Mouse (Mus musculus): ENCODE results near the gene Pam. TPM values are rescaled to one million over a fixed set of nuclear protein-coding genes. Genes with fewer than 3 reads are reported as not detected.
A peak's percentile ranks its signal among the peaks of the same experiment; 100 is the strongest.
"Not testable (repeated sequence)": the region's sequence is repeated elsewhere in the genome, so short reads cannot be mapped to it uniquely, and the experiment has no call there.

Gene Pam
- polyA plus RNA-seq, 1 experiment from 2014 or later: 40.7 TPM

DNA sequence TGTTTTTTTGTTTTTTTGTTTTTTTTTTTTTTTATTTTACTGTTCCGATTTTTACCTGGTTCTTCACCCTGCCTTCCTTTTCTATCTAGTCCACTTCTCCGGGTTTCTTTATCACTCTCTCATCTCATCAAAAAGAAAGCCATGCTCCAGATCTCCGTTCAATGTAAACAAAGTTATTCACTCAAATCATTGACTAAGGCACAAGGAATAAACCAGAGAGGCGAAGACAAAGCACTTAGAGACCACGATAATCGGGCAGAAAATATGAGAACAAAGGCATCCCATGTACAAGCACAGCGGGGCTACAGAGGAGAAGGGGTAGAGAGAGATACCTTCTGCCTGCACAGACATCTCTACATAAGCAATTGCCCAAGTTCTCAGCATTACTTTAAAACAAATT is 117.9 kb downstream of the Pam start:
- H3K27me3 ChIP-seq (replicated peaks): no peaks in the 10 kb centered on the region
- H3K27ac ChIP-seq: peak overlapping the region; percentile 88
- H3K4me3 ChIP-seq: peak overlapping the region; percentile 67
- peak overlapping the region; percentile 83; the same call in 1 of the 2 replicates for H3K9ac ChIP-seq
- peaks cover 23% of the 10 kb centered on the region for H3K4me1 ChIP-seq
- WGBS: 7% methylated on average over 7 of the region's 7 CpGs
- peak overlapping the region; percentile 72 for H3K4me2 ChIP-seq
- ATAC-seq (replicated peaks): no peak
- H3K36me3 ChIP-seq (replicated peaks): no peaks in the 10 kb centered on the region
- no peaks in the 10 kb centered on the region for H3K9me3 ChIP-seq

GRCm38 (mm10) chr1:97976873-97977473 is 118.5 kb downstream of the Pam start:
- Histone ChIP-seq H3K27ac (peak overlapping the region; percentile 88), H3K36me3 (replicated peaks) (no peaks in the 10 kb centered on the region), H3K4me3 (peak overlapping the region; percentile 67), H3K9me3 (no peaks in the 10 kb centered on the region), H3K9ac (peak overlapping the region; percentile 83), H3K27me3 (replicated peaks) (no peaks in the 10 kb centered on the region), H3K4me2 (peak overlapping the region; percentile 72), H3K4me1 (peaks cover 23% of the 10 kb centered on the region)
- ATAC-seq (replicated peaks): peak; percentile 91
- WGBS: under 1% methylated on average over 47 of the region's 47 CpGs

DNA sequence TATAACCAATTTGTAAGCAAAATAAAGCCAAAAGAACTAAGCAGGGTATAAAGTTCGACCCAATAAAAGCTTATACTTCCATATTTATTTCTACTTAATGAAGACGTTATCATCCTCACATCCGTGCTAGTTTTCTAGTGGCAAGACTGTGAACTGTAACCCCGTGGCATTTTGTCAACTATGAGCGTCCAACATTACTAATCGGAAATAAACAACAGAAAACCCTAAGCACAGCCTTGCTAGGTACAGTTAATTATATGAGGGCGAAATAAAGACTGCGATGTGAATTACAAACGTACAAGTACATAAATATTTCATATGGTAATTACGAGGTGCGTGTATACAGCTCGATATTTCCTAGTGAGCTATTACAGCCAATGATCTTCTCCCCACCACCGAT is 119.4 kb downstream of the Pam start:
- H3K9ac ChIP-seq: peak overlapping the region; percentile 83; the same call in 1 of the 2 replicates
- no peaks in the 10 kb centered on the region for H3K36me3 ChIP-seq (replicated peaks)
- peak overlapping the region; percentile 67 for H3K4me3 ChIP-seq
- ATAC-seq (replicated peaks): no peak; the same call in 1 of the 2 replicates
- peaks cover 23% of the 10 kb centered on the region for H3K4me1 ChIP-seq
- H3K27me3 ChIP-seq (replicated peaks): no peaks in the 10 kb centered on the region
- 35% methylated on average over 13 of the region's 13 CpGs for WGBS
- no peaks in the 10 kb centered on the region for H3K9me3 ChIP-seq
- H3K27ac ChIP-seq: peak overlapping the region; percentile 88; the same call in 1 of the 2 replicates
- H3K4me2 ChIP-seq: peak overlapping the region; percentile 72

DNA sequence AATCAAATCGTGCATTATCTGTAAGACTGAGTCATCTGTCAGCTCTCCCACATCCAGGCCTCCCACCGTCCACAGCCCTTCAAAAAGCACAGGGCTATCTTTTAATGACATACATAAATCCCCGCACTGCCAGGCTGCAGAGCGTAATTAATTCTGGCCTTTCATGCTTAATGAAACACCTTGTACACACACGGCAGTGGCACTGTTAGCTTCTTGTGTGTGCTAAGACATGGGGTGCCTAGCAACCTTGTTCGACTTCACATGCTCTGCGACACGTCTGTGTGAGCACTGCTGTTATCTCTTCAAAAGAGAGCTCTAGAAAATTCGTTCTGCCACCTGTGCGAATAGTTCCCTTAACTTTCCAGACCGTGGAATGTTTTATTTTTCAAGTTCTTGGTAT is 120.5 kb downstream of the Pam start:
- 32% methylated on average over 11 of the region's 11 CpGs for WGBS
- H3K9ac ChIP-seq: no peak overlapping the region
- no peaks in the 10 kb centered on the region for H3K36me3 ChIP-seq (replicated peaks)
- peaks cover 23% of the 10 kb centered on the region for H3K4me1 ChIP-seq
- peak; percentile 40; the same call in 1 of the 2 replicates for ATAC-seq (replicated peaks)
- no peaks in the 10 kb centered on the region for H3K27me3 ChIP-seq (replicated peaks)
- peak overlapping the region; percentile 32 for H3K4me2 ChIP-seq
- no peaks in the 10 kb centered on the region for H3K9me3 ChIP-seq
- H3K27ac ChIP-seq: peak overlapping the region; percentile 13; the same call in 1 of the 2 replicates
- H3K4me3 ChIP-seq: peak overlapping the region; percentile 20; the same call in 1 of the 2 replicates

DNA sequence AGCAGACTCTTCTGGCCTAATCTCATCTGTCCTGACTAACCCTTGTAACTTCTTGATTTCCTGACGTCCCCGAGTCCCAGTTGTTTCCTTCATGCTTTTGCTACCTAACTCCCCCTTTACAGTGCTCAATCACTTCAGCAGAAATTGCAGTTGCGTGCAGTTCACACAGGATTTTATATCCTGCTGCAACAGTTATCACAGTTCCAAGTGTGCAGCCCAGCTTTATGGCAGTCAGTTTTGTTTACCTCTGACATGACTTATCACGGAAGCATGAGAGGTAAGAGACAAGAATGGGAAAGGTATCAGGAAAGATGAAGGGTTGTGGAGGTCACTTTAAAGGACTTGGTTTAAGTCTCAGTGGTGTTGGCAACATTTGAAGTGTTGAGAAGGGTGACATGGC is 125.7 kb downstream of the Pam start:
- Histone ChIP-seq H3K27me3 (replicated peaks) (no peaks in the 10 kb centered on the region), H3K4me2 (no peak overlapping the region), H3K4me3 (no peak overlapping the region), H3K9ac (no peak overlapping the region), H3K27ac (no peak overlapping the region), H3K9me3 (no peaks in the 10 kb centered on the region), H3K36me3 (replicated peaks) (no peaks in the 10 kb centered on the region), H3K4me1 (peaks cover 4% of the 10 kb centered on the region)
- WGBS: 86% methylated on average over 4 of the region's 4 CpGs
- no peak for ATAC-seq (replicated peaks)

GRCm38 (mm10) chr1:97963711-97964110 is 131.7 kb downstream of the Pam start:
- H3K27me3 ChIP-seq (replicated peaks): no peaks in the 10 kb centered on the region
- 83% methylated on average over 2 of the region's 2 CpGs for WGBS
- H3K36me3 ChIP-seq (replicated peaks): no peaks in the 10 kb centered on the region
- H3K9ac ChIP-seq: no peak overlapping the region
- ATAC-seq (replicated peaks): no peak
- no peaks in the 10 kb centered on the region for H3K9me3 ChIP-seq
- H3K4me3 ChIP-seq: no peak overlapping the region
- no peak overlapping the region for H3K4me2 ChIP-seq
- H3K27ac ChIP-seq: no peak overlapping the region
- H3K4me1 ChIP-seq: no peaks in the 10 kb centered on the region

GRCm38 (mm10) chr1:97962134-97962533 is 133.3 kb downstream of the Pam start:
- no peak overlapping the region for H3K4me2 ChIP-seq
- H3K4me1 ChIP-seq: no peaks in the 10 kb centered on the region
- no peaks in the 10 kb centered on the region for H3K36me3 ChIP-seq (replicated peaks)
- H3K4me3 ChIP-seq: no peak overlapping the region
- H3K9ac ChIP-seq: no peak overlapping the region
- H3K9me3 ChIP-seq: no peaks in the 10 kb centered on the region
- 84% methylated on average over 7 of the region's 7 CpGs for WGBS
- H3K27me3 ChIP-seq (replicated peaks): no peaks in the 10 kb centered on the region
- ATAC-seq (replicated peaks): no peak
- no peak overlapping the region for H3K27ac ChIP-seq

DNA sequence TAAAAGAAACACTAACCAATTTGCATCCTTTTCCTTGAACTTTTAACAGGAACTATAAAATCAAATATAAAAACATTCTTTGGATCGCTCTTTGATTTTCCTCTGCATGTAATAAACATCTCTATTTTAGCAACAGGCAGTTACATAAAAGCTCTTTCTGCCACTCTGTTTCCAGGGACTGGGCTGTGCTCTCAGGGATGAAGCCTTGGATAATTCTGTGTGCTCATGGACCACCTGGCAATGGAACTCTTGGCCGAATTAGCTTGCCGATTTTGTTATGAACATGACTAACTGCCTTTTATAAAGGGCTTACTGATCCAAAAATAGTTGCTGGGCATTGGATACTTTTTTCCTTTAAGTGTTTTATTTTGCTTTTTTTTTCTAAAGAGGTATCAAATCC is 134.8 kb downstream of the Pam start:
- Histone ChIP-seq H3K4me1 (no peaks in the 10 kb centered on the region), H3K9ac (no peak overlapping the region), H3K27me3 (replicated peaks) (no peaks in the 10 kb centered on the region), H3K4me3 (no peak overlapping the region), H3K27ac (no peak overlapping the region), H3K9me3 (no peaks in the 10 kb centered on the region), H3K36me3 (replicated peaks) (no peaks in the 10 kb centered on the region), H3K4me2 (no peak overlapping the region)
- ATAC-seq (replicated peaks): no peak
- 93% methylated on average over 3 of the region's 3 CpGs for WGBS

GRCm38 (mm10) chr1:97960124-97960523 is 135.3 kb downstream of the Pam start:
- no peak for ATAC-seq (replicated peaks)
- no peak overlapping the region for H3K4me3 ChIP-seq
- WGBS: 85% methylated on average over 6 of the region's 6 CpGs
- H3K27me3 ChIP-seq (replicated peaks): no peaks in the 10 kb centered on the region
- no peaks in the 10 kb centered on the region for H3K4me1 ChIP-seq
- no peaks in the 10 kb centered on the region for H3K9me3 ChIP-seq
- H3K36me3 ChIP-seq (replicated peaks): no peaks in the 10 kb centered on the region
- no peak overlapping the region for H3K27ac ChIP-seq
- H3K4me2 ChIP-seq: no peak overlapping the region
- H3K9ac ChIP-seq: no peak overlapping the region

DNA sequence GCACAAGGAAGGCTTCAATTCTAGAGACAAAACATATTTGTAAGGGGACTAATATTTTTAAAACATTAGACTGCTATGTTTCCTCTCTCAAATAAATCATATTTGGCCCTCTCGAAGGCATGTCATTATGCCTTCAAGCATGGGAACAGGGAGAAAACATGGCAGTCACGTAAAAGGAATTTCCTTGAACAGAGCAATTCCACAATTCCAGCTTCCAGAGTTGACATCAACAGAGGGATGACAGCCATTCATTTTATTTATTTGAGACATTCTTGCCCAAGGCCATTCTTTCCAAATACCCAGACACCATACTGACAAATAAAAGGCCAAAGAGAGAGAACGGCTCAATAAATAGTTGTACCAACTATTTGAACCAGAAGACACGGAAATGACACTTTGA is 136.7 kb downstream of the Pam start:
- no peaks in the 10 kb centered on the region for H3K27me3 ChIP-seq (replicated peaks)
- H3K9ac ChIP-seq: no peak overlapping the region
- H3K27ac ChIP-seq: no peak overlapping the region
- no peak for ATAC-seq (replicated peaks)
- H3K36me3 ChIP-seq (replicated peaks): no peaks in the 10 kb centered on the region
- WGBS: 90% methylated on average over 4 of the region's 4 CpGs
- no peaks in the 10 kb centered on the region for H3K4me1 ChIP-seq
- no peak overlapping the region for H3K4me3 ChIP-seq
- no peaks in the 10 kb centered on the region for H3K9me3 ChIP-seq
- no peak overlapping the region for H3K4me2 ChIP-seq

GRCm38 (mm10) chr1:97949258-97949657 is 146.2 kb downstream of the Pam start:
- WGBS: 92% methylated on average over 17 of the region's 17 CpGs
- not testable (repeated sequence) for H3K27ac ChIP-seq; ATAC-seq (replicated peaks); H3K4me1 ChIP-seq; H3K4me2 ChIP-seq; H3K9me3 ChIP-seq; H3K36me3 ChIP-seq (replicated peaks); H3K27me3 ChIP-seq (replicated peaks); H3K9ac ChIP-seq; H3K4me3 ChIP-seq

- Histone ChIP-seq H3K4me2 (no peak overlapping the region), H3K27ac (no peak overlapping the region), H3K4me3 (no peak overlapping the region), H3K27me3 (replicated peaks) (no peaks in the 10 kb centered on the region), H3K4me1 (0 out of 2 replicates have a peak, but pooled peaks cover 3% of the 10 kb centered on the region), H3K9me3 (no peaks in the 10 kb centered on the region), H3K36me3 (replicated peaks) (no peaks in the 10 kb centered on the region), H3K9ac (no peak overlapping the region)
- ATAC-seq (replicated peaks): no peak
- WGBS: 85% methylated on average over 3 of the region's 3 CpGs
Measured at GRCm38 (mm10) chr1:97947100-97947499, 148.3 kb downstream of the Pam start.

GRCm38 (mm10) chr1:97943908-97944608 is 151.4 kb downstream of the Pam start:
- Histone ChIP-seq H3K36me3 (replicated peaks) (no peaks in the 10 kb centered on the region), H3K27me3 (replicated peaks) (no peaks in the 10 kb centered on the region), H3K4me1 (0 out of 2 replicates have a peak, but pooled peaks cover 3% of the 10 kb centered on the region), H3K4me3 (no peak overlapping the region), H3K9ac (no peak overlapping the region), H3K27ac (no peak overlapping the region), H3K9me3 (no peaks in the 10 kb centered on the region), H3K4me2 (no peak overlapping the region)
- 43% methylated on average over 4 of the region's 4 CpGs for WGBS
- ATAC-seq (replicated peaks): 0 out of 2 replicates have a peak, but pooled peaks have one; percentile 57

All from midbrain, embryonic 15.5 days (tissue).